Mouse (Mus musculus): Measurements from ENCODE around the gene Chfr. TPM values are rescaled to one million over a fixed set of nuclear protein-coding genes. Genes with fewer than 3 reads are reported as not detected.
"Not testable (repeated sequence)": the region's sequence is repeated elsewhere in the genome, so short reads cannot be mapped to it uniquely, and the experiment has no call there.

The Chfr gene
- polyA plus RNA-seq, 1 experiment: 35.8 TPM

- H3K4me1 ChIP-seq (ENCODE audit: control insufficient read depth, insufficient read depth, low read length): no peaks in the 10 kb centered on the region
Measured at GRCm38 (mm10) chr5:110108305-110108628, 27.4 kb upstream of the Chfr start.

GRCm38 (mm10) chr5:110109991-110110441 is 25.6 kb upstream of the Chfr start, which contains the start of gene Zfp605:
TSS of gene Zfp605 (plus strand) at chr5:110110092.
- Histone ChIP-seq H3K4me3 (ENCODE audit: insufficient read depth, low read length) (peak within 1 kb of the TSS; percentile 67), H3K4me1 (ENCODE audit: control insufficient read depth, insufficient read depth, low read length) (no peaks in the 10 kb centered on the region), H3K27ac (ENCODE audit: insufficient read depth, low read length) (peak within 1 kb of the TSS; percentile 12; the same call in 1 of the 2 replicates)
- TF ChIP-seq POLR2A (IDR thresholded peaks at IDR 0.05; ENCODE audit: low read depth, low read length) (peak; percentile 77), CTCF (IDR thresholded peaks at IDR 0.05; ENCODE audit: borderline replicate concordance, insufficient read depth, low read length) (no peak)

More at GRCm38 (mm10) chr5:110108305-110108628, 27.4 kb upstream of the Chfr start:
- TF ChIP-seq POLR2A (IDR thresholded peaks at IDR 0.05; ENCODE audit: low read depth, low read length): no peak
- TF ChIP-seq CTCF (IDR thresholded peaks at IDR 0.05; ENCODE audit: borderline replicate concordance, insufficient read depth, low read length): no peak
- Histone ChIP-seq H3K27ac (ENCODE audit: insufficient read depth, low read length) (no peak overlapping the region), H3K4me3 (ENCODE audit: insufficient read depth, low read length) (no peak overlapping the region)

GRCm38 (mm10) chr5:110122380-110122779 is 13.3 kb upstream of the Chfr start:
- H3K4me3 ChIP-seq (ENCODE audit: insufficient read depth, low read length); H3K4me1 ChIP-seq (ENCODE audit: control insufficient read depth, insufficient read depth, low read length); H3K27ac ChIP-seq (ENCODE audit: insufficient read depth, low read length): not testable (repeated sequence)

GRCm38 (mm10) chr5:110136087-110136464 is 434 bp downstream of the Chfr start:
- H3K4me1 ChIP-seq (ENCODE audit: control insufficient read depth, insufficient read depth, low read length): 0 out of 2 replicates have a peak, but pooled peaks cover 4% of the 10 kb centered on the region
- H3K27ac ChIP-seq (ENCODE audit: insufficient read depth, low read length): peak overlapping the region; percentile 28
- no peak for TF ChIP-seq CTCF (IDR thresholded peaks at IDR 0.05; ENCODE audit: borderline replicate concordance, insufficient read depth, low read length)
- no peak for TF ChIP-seq POLR2A (IDR thresholded peaks at IDR 0.05; ENCODE audit: low read depth, low read length)
- peak overlapping the region; percentile 98 for H3K4me3 ChIP-seq (ENCODE audit: insufficient read depth, low read length)

GRCm38 (mm10) chr5:110137816-110138215 is 2.2 kb downstream of the Chfr start:
- Histone ChIP-seq H3K4me1 (ENCODE audit: control insufficient read depth, insufficient read depth, low read length) (0 out of 2 replicates have a peak, but pooled peaks cover 4% of the 10 kb centered on the region), H3K27ac (ENCODE audit: insufficient read depth, low read length) (no peak overlapping the region), H3K4me3 (ENCODE audit: insufficient read depth, low read length) (no peak overlapping the region)
- TF ChIP-seq CTCF (IDR thresholded peaks at IDR 0.05; ENCODE audit: borderline replicate concordance, insufficient read depth, low read length): no peak
- no peak for TF ChIP-seq POLR2A (IDR thresholded peaks at IDR 0.05; ENCODE audit: low read depth, low read length)

GRCm38 (mm10) chr5:110139325-110139724 is 3.7 kb downstream of the Chfr start:
- Histone ChIP-seq H3K4me1 (ENCODE audit: control insufficient read depth, insufficient read depth, low read length) (0 out of 2 replicates have a peak, but pooled peaks cover 4% of the 10 kb centered on the region), H3K4me3 (ENCODE audit: insufficient read depth, low read length) (no peak overlapping the region), H3K27ac (ENCODE audit: insufficient read depth, low read length) (no peak overlapping the region)
- TF ChIP-seq POLR2A (IDR thresholded peaks at IDR 0.05; ENCODE audit: low read depth, low read length): no peak
- TF ChIP-seq CTCF (IDR thresholded peaks at IDR 0.05; ENCODE audit: borderline replicate concordance, insufficient read depth, low read length): no peak

- Histone ChIP-seq H3K4me1 (ENCODE audit: control insufficient read depth, insufficient read depth, low read length) (0 out of 2 replicates have a peak, but pooled peaks cover 4% of the 10 kb centered on the region), H3K4me3 (ENCODE audit: insufficient read depth, low read length) (no peak overlapping the region), H3K27ac (ENCODE audit: insufficient read depth, low read length) (no peak overlapping the region)
- TF ChIP-seq POLR2A (IDR thresholded peaks at IDR 0.05; ENCODE audit: low read depth, low read length): no peak
Measured at GRCm38 (mm10) chr5:110140424-110140823, 4.8 kb downstream of the Chfr start.

GRCm38 (mm10) chr5:110142309-110142708 is 6.7 kb downstream of the Chfr start:
- Histone ChIP-seq H3K4me1 (ENCODE audit: control insufficient read depth, insufficient read depth, low read length) (no peaks in the 10 kb centered on the region), H3K4me3 (ENCODE audit: insufficient read depth, low read length) (no peak overlapping the region), H3K27ac (ENCODE audit: insufficient read depth, low read length) (peak overlapping the region; percentile 69)
- TF ChIP-seq CTCF (IDR thresholded peaks at IDR 0.05; ENCODE audit: borderline replicate concordance, insufficient read depth, low read length) (no peak), POLR2A (IDR thresholded peaks at IDR 0.05; ENCODE audit: low read depth, low read length) (no peak)

GRCm38 (mm10) chr5:110143007-110143406 is 7.4 kb downstream of the Chfr start:
- peak; percentile 29; the same call in 1 of the 2 replicates for TF ChIP-seq CTCF (IDR thresholded peaks at IDR 0.05; ENCODE audit: borderline replicate concordance, insufficient read depth, low read length)
- no peak for TF ChIP-seq POLR2A (IDR thresholded peaks at IDR 0.05; ENCODE audit: low read depth, low read length)
- H3K4me3 ChIP-seq (ENCODE audit: insufficient read depth, low read length): no peak overlapping the region

GRCm38 (mm10) chr5:110169374-110169773 is 33.7 kb downstream of the Chfr start:
- no peak for TF ChIP-seq POLR2A (IDR thresholded peaks at IDR 0.05; ENCODE audit: low read depth, low read length)
- TF ChIP-seq CTCF (IDR thresholded peaks at IDR 0.05; ENCODE audit: borderline replicate concordance, insufficient read depth, low read length): no peak
- Histone ChIP-seq H3K4me1 (ENCODE audit: control insufficient read depth, insufficient read depth, low read length) (no peaks in the 10 kb centered on the region), H3K27ac (ENCODE audit: insufficient read depth, low read length) (no peak overlapping the region), H3K4me3 (ENCODE audit: insufficient read depth, low read length) (no peak overlapping the region)

More at GRCm38 (mm10) chr5:110143007-110143406, 7.4 kb downstream of the Chfr start:
- Histone ChIP-seq H3K27ac (ENCODE audit: insufficient read depth, low read length) (peak overlapping the region; percentile 69), H3K4me1 (ENCODE audit: control insufficient read depth, insufficient read depth, low read length) (no peaks in the 10 kb centered on the region)
